12 mouse cellular contexts compared by ENCODE assay signal in the genomic region with DNA sequence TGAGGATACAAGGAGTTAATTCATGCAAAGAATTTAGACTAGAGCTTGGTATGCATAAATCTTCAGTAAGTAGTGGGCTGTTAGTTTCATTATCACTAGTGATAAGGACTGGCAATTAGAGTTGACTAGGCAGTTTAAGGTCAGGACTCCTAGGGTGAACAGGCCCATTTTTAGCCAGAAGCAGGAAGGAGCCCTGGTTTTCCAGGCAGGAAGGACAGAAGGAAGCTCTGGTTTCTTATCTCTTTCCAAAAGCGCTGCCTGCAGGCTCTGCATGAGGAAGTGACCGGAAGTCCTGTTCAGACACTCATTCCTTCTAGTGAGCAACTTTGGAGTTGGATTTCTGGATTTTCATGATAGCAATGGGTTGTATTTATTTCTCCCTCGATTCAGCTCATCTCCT. TPM values are rescaled to one million over a fixed set of nuclear protein-coding genes. Genes with fewer than 3 reads are reported as not detected.
A peak's percentile ranks its signal among the peaks of the same experiment; 100 is the strongest.
DNase-seq lines count a peak whose midpoint lies in the region; ATAC-seq and TF ChIP-seq lines count a peak whose summit lies in the region.
"Had no signal": no experiment of that assay in that cellular context is flagged by ENCODE, and none has a peak within 500 bp of the region (broad histone marks: within the 10 kb centered on the region; RNA-seq: fewer than 3 reads in every experiment).

No protein-coding gene starts in this region.

- H3K27me3 ChIP-seq in liver, embryonic 14.5 days (ENCODE audit: control insufficient read depth, insufficient read depth, low read length): no peaks in the 10 kb centered on the region
- no peaks in the 10 kb centered on the region for H3K27me3 ChIP-seq in liver, embryonic 11.5 days (replicated peaks; ENCODE audit: control insufficient read depth, insufficient read depth, low read length)
- no peaks in the 10 kb centered on the region for H3K27me3 ChIP-seq in heart, embryonic 12.5 days (replicated peaks)
- no peaks in the 10 kb centered on the region for H3K27me3 ChIP-seq in hindbrain, embryonic 13.5 days
- H3K27me3 ChIP-seq: forebrain, embryonic 15.5 days; stomach, embryonic 15.5 days had no signal

- H3K4me3 ChIP-seq in liver, embryonic 14.5 days (ENCODE audit: insufficient read depth in 1 of 2, low read depth in 2 of 2, low read length in 2 of 2): no peak overlapping the region
- H3K4me3 ChIP-seq in liver, embryonic 11.5 days (ENCODE audit: low read depth, low read length): no peak overlapping the region
- H3K4me3 ChIP-seq in heart, embryonic 12.5 days: no peak overlapping the region
- H3K4me3 ChIP-seq in hindbrain, embryonic 13.5 days: no peak overlapping the region
- H3K4me3 ChIP-seq: forebrain, embryonic 15.5 days; stomach, embryonic 15.5 days had no signal

- intact Hi-C loops in gastrocnemius, postnatal 14 days (cut with DNase I; ENCODE audit: low total_unique reads): loop anchor here (10.0 kb wide), 1 partner anchor 91 kb away; no protein-coding TSS in a partner anchor

- H3K4me2 ChIP-seq in liver, embryonic 14.5 days (ENCODE audit: low read depth): 0 out of 2 replicates have a peak overlapping the region, but pooled peaks have one; percentile 4
- H3K4me2 ChIP-seq in liver, embryonic 11.5 days: no peak overlapping the region
- H3K4me2 ChIP-seq in heart, embryonic 12.5 days: no peak overlapping the region; the same call in 1 of the 2 replicates
- no peak overlapping the region for H3K4me2 ChIP-seq in hindbrain, embryonic 13.5 days
- H3K4me2 ChIP-seq: forebrain, embryonic 15.5 days; stomach, embryonic 15.5 days had no signal

- DNase-seq in liver, embryonic 14.5 days (ENCODE audit: low read depth in 3 of 3, low spot score in 3 of 3): no peak
- DNase-seq in liver, embryonic 11.5 days (ENCODE audit: low spot score): no peak
- peak; percentile 36 to 58 for DNase-seq in kidney, adult 8-10 months
- DNase-seq in lung, postnatal 25 days (ENCODE audit: low spot score): peak; percentile 28
- DNase-seq in gastrocnemius, postnatal 14 days: no peak
- DNase-seq: right cerebral cortex, adult 18-20 months had no signal

- no peak overlapping the region for H3K9ac ChIP-seq in liver, embryonic 14.5 days (replicated peaks)
- no peak overlapping the region for H3K9ac ChIP-seq in liver, embryonic 11.5 days (ENCODE audit: low read depth, low read length)
- no peak overlapping the region for H3K9ac ChIP-seq in heart, embryonic 12.5 days
- no peak overlapping the region for H3K9ac ChIP-seq in hindbrain, embryonic 13.5 days
- H3K9ac ChIP-seq: forebrain, embryonic 15.5 days; stomach, embryonic 15.5 days had no signal

- H3K4me1 ChIP-seq in liver, embryonic 14.5 days (replicated peaks; ENCODE audit: control insufficient read depth in 2 of 2, insufficient read depth in 2 of 2, low read length in 1 of 2): peaks cover 0 to 3% of the 10 kb centered on the region in 2 experiments; a peak in 2 of 4 replicates
- H3K4me1 ChIP-seq in liver, embryonic 11.5 days (replicated peaks; ENCODE audit: control insufficient read depth, insufficient read depth, low read length): peaks cover 3% of the 10 kb centered on the region; the same call in 1 of the 2 replicates
- H3K4me1 ChIP-seq in heart, embryonic 12.5 days (replicated peaks): peaks cover 26% of the 10 kb centered on the region
- H3K4me1 ChIP-seq in hindbrain, embryonic 13.5 days (replicated peaks): no peaks in the 10 kb centered on the region
- H3K4me1 ChIP-seq: forebrain, embryonic 15.5 days had no signal

- WGBS in liver, embryonic 14.5 days (ENCODE audit: insufficient replicate concordance): 13% methylated on average over 3 of the region's 3 CpGs
- WGBS in liver, embryonic 11.5 days: 14% methylated on average over 3 of the region's 3 CpGs
- WGBS in heart, embryonic 12.5 days: 21% methylated on average over 3 of the region's 3 CpGs
- 78% methylated on average over 3 of the region's 3 CpGs for WGBS in hindbrain, embryonic 13.5 days

- no peak for ATAC-seq in liver, embryonic 14.5 days (ENCODE audit: insufficient read depth)
- ATAC-seq in liver, embryonic 11.5 days (replicated peaks; ENCODE audit: low FRiP score): no peak; the same call in 1 of the 2 replicates
- 0 out of 2 replicates have a peak, but pooled peaks have one; percentile 29 for ATAC-seq in heart, embryonic 12.5 days (ENCODE audit: insufficient number of reproducible peaks, low FRiP score)
- no peak for ATAC-seq in hindbrain, embryonic 13.5 days (ENCODE audit: low FRiP score)
- ATAC-seq in activated CD4-positive, CD25-positive, alpha-beta regulatory T cell, adult 4 months: no peak
- ATAC-seq: forebrain, embryonic 15.5 days; hindbrain, embryonic 16.5 days had no signal

- TF ChIP-seq CTCF in liver, embryonic 14.5 days (IDR thresholded peaks at IDR 0.05; ENCODE audit: low read depth): no peak

- H3K27ac ChIP-seq in liver, embryonic 14.5 days: no peak overlapping the region
- no peak overlapping the region; the same call in 1 of the 2 replicates for H3K27ac ChIP-seq in liver, embryonic 11.5 days (ENCODE audit: low read depth, low read length)
- peak overlapping the region; percentile 74 for H3K27ac ChIP-seq in heart, embryonic 12.5 days (ENCODE audit: poor library complexity, severe bottlenecking)
- no peak overlapping the region for H3K27ac ChIP-seq in hindbrain, embryonic 13.5 days
- H3K27ac ChIP-seq: forebrain, embryonic 15.5 days; stomach, embryonic 15.5 days had no signal

- no peak for TF ChIP-seq EP300 in liver, embryonic 14.5 days (IDR thresholded peaks at IDR 0.05; ENCODE audit: low read depth)

- no peaks in the 10 kb centered on the region for H3K9me3 ChIP-seq in liver, embryonic 14.5 days (ENCODE audit: control insufficient read depth, low read length)
- peaks cover 3% of the 10 kb centered on the region; the same call in 1 of the 2 replicates for H3K9me3 ChIP-seq in liver, embryonic 11.5 days (ENCODE audit: control insufficient read depth, low read length)
- no peaks in the 10 kb centered on the region for H3K9me3 ChIP-seq in heart, embryonic 12.5 days (replicated peaks)
- H3K9me3 ChIP-seq in hindbrain, embryonic 13.5 days: no peaks in the 10 kb centered on the region
- H3K9me3 ChIP-seq: forebrain, embryonic 15.5 days; stomach, embryonic 15.5 days had no signal

- H3K36me3 ChIP-seq in liver, embryonic 14.5 days (replicated peaks; ENCODE audit: control insufficient read depth, insufficient read depth, low read depth): no peaks in the 10 kb centered on the region
- no peaks in the 10 kb centered on the region for H3K36me3 ChIP-seq in liver, embryonic 11.5 days (ENCODE audit: control insufficient read depth, insufficient read depth, low read length)
- H3K36me3 ChIP-seq in heart, embryonic 12.5 days: no peaks in the 10 kb centered on the region
- H3K36me3 ChIP-seq in hindbrain, embryonic 13.5 days: no peaks in the 10 kb centered on the region
- H3K36me3 ChIP-seq: forebrain, embryonic 15.5 days; stomach, embryonic 15.5 days had no signal

RNA-seq across cellular contexts. Expression of gene Sgpp1, which starts 30.2 kb away (rescaled TPM):
- 9.1 and 9.2 TPM in 2 replicates for polyA plus RNA-seq in liver, embryonic 14.5 days (2012; rRNA removed)
- polyA plus RNA-seq in liver, embryonic 14.5 days (2014; fragmentation: Nextera tagmentation; extraction: Ambion mirVana): 17.7 and 19.1 TPM in 2 replicates
- 21.0 and 23.6 TPM in 2 replicates for polyA plus RNA-seq in liver, embryonic 11.5 days (2014; fragmentation: Nextera tagmentation; extraction: Ambion mirVana)
- polyA plus RNA-seq in heart, embryonic 12.5 days (2016; fragmentation: Nextera tagmentation; extraction: Ambion mirVana): 24.0 and 25.4 TPM in 2 replicates
- polyA plus RNA-seq in hindbrain, embryonic 13.5 days (2015; fragmentation: Nextera tagmentation; extraction: Ambion mirVana): 8.3 and 9.2 TPM in 2 replicates
- polyA plus RNA-seq in activated CD4-positive, CD25-positive, alpha-beta regulatory T cell, adult 4 months (2017; shearing (Covaris generic)): 10 to 100 TPM; 12.4 to 19.9 TPM
- total RNA-seq in gastrocnemius, postnatal 14 days (2021): 10 to 100 TPM; 12.1 to 14.5 TPM

RNA-seq across cellular contexts. Expression of gene Syne2, which starts 52.2 kb away (rescaled TPM):
- polyA plus RNA-seq in liver, embryonic 14.5 days (2012; rRNA removed): 1.7 and 2.1 TPM in 2 replicates
- 2.5 and 3.0 TPM in 2 replicates for polyA plus RNA-seq in liver, embryonic 14.5 days (2014; fragmentation: Nextera tagmentation; extraction: Ambion mirVana)
- polyA plus RNA-seq in liver, embryonic 11.5 days (2014; fragmentation: Nextera tagmentation; extraction: Ambion mirVana): 17.9 and 21.5 TPM in 2 replicates
- 63.7 and 65.4 TPM in 2 replicates for polyA plus RNA-seq in heart, embryonic 12.5 days (2016; fragmentation: Nextera tagmentation; extraction: Ambion mirVana)
- 63.3 and 67.9 TPM in 2 replicates for polyA plus RNA-seq in hindbrain, embryonic 13.5 days (2015; fragmentation: Nextera tagmentation; extraction: Ambion mirVana)
- 10 to 100 TPM; 12.7 to 14.6 TPM for polyA plus RNA-seq in activated CD4-positive, CD25-positive, alpha-beta regulatory T cell, adult 4 months (2017; shearing (Covaris generic))
- total RNA-seq in gastrocnemius, postnatal 14 days (2021): 10 to 100 TPM; 18.3 to 20.9 TPM

Comparison
In these comparisons a context has a peak if more than half of its experiments do, and no peak if none do; other contexts are left out.
1. DNase-seq: peak in kidney, adult 8-10 months (2 of 2) and lung, postnatal 25 days (single experiment); none in liver, embryonic 14.5 days (0 of 3), liver, embryonic 11.5 days (single experiment) and gastrocnemius, postnatal 14 days (single experiment).